Mouse (Mus musculus) ovary, postnatal 10 days (tissue): ENCODE results near the gene Dusp13.

Source experiments
- DNase-seq: peaks from one replicate; pipeline ENCODE4 v3.0.0; 2022; ENCODE audit warnings: low spot score

The Dusp13 gene

GRCm38 (mm10) chr14:21750881-21751542 is at the start of gene Dusp13:
Dusp13 (minus strand) TSS chr14:21751181.
- peak; percentile 39 for DNase-seq

DNA sequence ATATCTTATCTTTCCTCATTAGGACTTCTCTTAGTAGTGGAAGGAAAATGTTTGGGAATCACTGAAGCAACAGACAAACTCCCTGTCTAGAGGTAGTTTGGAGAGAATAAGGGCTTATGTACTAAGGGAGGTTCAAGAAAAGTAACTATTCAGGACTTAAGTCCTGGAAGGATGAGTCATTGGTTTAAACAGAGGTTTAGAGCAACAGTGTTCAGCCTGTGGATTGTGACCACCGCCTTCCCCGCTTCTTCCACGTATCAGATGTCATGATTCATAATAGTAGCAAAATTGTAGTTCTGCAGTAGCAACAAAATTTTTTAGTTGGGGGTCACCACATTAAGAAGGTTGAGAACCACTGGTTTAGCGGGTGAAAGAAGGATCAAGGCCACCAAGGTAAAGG is 49.7 kb upstream of the Dusp13 start:
- DNase-seq: no peak

DNA sequence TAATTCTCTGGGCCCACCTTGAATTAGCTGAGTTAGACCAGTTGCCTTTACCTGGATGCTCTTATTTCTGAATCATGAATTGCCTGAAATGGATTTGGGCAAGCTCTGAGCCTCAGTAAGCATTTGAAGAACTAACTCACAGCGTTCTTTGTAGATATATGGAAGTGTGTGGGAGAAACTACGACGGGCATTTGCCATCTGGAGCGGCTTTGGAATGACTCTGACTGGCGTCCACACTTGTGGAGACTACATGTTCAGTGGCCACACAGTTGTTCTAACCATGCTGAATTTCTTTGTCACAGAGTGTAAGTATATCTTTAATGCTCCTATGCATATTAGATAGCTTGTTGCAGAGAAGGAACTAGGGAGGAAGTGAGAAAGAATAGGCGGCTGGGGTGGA is 41.3 kb upstream of the Dusp13 start:
- DNase-seq: no peak

- DNase-seq: no peak
Observed at GRCm38 (mm10) chr14:21791722-21792121, 40.7 kb upstream of the Dusp13 start.

GRCm38 (mm10) chr14:21790585-21791251 is 39.7 kb upstream of the Dusp13 start:
- no peak for DNase-seq

GRCm38 (mm10) chr14:21788121-21788520 is 37.1 kb upstream of the Dusp13 start:
- DNase-seq: no peak

- no peak for DNase-seq
Observed at GRCm38 (mm10) chr14:21787374-21787773, 36.4 kb upstream of the Dusp13 start.

DNA sequence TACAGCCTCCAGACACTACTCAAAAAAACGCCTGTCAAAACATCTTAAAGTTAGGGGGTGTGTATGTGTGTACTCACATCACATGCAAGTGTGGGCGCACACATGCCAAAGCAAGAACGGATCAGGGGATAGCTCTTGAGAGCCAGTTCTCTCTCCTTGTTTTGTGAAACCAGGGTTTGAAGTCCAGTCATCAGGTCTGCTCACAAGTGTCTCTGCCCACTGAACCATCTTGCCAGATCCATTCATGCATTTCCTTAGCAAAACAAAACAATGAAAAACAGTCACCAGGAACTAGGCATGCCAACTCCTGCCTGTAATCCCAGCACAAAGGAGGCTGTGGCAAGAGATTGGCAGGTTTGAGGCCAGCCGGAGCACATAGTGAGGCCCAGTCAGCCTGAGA is 35.5 kb upstream of the Dusp13 start:
- no peak for DNase-seq

DNA sequence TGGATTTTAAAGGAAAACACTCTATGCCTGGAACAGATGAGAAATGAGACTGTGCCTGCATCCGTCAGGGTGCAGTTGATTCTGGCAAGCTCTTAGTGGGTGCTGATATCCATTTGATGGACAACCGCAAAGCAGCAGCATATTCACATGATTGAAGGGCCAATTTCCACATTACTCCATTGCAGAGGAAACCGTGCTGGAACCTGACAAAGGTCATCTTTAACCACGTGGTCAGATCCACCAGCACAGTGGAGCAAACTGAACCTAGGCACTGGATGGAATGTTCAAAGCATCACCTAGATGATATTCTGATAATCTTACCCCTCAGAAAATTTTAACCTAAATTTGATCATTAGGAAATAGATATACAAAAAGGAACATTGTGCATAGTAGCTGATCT is 25.2 kb upstream of the Dusp13 start:
- DNase-seq: no peak

GRCm38 (mm10) chr14:21773946-21774345 is 23.0 kb upstream of the Dusp13 start:
- no peak for DNase-seq

DNA sequence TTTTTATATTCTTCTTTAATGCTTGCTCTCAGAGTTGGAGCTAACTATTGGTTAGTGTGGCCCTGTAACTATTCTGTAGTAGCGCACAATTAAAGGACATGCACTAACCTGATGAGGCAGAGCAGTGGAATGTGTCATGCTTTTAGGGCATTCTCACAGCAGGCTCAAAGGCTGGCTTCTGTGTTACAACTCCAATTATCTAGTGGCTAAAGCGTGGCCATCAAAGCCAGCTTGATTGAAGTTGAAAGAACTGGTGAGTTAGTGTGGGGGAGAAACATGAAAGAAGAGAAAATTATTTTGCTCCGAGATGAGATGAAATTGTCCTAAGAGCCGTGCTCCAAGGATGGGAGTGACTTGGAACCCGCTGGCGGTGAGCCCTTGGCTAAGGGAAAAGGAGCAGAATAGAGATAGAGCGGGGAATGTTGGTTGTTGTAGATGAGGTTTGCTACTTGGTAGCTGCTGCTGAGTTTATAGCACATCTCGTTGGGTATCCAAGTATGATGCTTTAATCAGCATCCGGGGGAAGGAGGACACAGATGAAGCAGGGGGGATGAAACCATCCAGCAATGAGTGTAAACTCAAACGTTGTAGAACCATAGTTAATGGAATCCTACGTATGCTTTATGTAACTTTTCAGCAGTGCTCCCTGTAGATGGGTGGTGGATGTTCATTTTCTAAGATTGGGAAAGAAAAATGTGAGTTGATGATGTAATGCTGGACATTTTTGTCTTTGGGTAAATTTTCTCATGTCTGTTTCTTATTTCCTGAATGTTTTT is 21.7 kb upstream of the Dusp13 start:
- DNase-seq: no peak

DNA sequence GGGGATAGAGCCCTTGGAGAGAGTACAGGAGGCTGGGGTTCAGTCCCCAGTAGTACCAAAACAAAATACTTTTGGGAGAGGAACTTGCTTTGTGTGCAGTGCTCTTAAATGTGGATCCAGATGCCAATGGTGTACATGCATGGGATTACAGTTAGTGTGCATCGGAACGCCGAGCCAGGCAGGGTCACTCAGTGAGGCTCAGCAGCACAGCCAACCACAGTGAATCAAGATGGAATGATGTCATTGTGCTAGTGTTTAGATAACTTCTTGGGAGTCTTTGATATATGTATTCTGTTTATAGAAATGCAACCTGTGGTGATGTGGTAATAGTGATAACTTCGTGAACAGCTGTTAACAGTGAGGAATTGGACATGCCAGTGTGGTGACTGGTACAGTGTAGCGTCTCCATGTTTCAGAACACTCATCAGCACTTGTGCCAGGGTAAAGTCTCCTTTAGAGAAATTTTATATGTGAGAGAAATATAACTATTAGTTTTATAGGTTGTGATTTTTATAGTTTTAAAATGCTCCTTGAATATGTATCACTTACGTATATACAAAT is 15.5 kb upstream of the Dusp13 start:
- DNase-seq: no peak

DNA sequence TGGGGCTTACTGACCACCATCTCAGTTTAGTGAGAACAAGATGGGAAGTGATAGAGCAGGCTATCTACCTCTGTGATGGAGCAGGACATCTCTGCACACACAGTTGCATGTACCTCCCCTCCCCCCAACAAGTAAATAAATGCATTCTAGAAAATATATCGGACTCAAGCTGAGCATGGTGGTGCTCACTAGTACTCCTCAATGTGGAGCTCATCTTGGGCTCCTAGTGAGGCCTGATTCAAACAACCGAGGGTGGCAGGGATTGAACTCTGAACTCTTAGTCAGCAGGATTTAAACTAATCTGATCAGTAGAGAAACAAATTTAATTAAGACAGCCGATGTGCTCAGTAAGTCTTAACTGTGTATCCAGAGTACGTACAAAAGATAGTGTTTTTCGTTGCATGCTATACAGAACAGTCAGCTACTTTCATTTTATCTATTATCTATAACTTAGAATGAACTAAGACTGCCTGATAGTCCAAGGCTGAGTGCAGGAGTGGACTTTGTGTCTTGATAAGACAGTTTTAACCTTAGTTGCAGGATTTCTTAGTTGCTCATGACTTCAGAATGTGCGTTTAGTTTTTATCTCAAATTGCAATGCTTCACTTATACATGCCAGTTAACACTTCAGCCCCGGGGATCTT is 14.9 kb upstream of the Dusp13 start:
- no peak for DNase-seq

DNA sequence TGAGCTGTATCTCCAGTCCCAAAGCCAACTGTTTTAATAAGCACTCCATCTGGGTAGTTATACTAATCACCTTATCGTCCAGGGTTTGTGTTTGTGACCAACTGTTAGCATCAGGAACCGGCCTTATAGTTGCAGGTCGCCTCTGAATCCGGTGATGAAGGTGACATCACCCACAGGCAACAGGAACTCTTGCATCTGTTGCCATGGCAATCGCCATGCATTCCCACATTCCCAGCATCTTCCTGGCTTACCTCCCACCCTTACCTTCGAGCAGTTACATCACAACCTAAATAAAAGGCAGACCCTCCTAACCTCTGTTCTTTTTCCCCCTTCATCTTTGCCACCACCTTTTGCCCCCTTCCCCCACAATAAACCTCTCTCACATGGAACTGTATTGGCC is 13.7 kb upstream of the Dusp13 start:
- DNase-seq: no peak

- DNase-seq: no peak
Observed at GRCm38 (mm10) chr14:21763736-21764135, 12.8 kb upstream of the Dusp13 start.

DNA sequence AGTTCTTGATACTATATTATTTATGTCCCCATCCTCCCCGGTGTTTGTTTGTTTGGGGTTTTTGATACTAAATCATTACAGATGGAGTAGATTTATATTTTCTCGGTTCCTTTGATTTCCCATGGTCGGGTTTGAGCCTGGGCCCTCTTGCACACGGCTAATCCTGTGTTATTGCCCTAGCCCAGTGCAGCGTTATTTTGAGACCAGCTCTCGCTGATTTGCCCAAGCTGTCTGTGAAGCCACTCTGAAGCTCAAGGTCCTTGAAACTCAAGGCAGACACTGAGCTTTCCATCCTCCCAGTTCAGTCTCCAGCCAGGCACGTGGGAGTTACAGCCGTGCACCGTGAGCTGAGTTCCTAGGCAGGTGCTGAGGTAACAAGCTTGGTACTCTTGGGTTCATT is 10.6 kb upstream of the Dusp13 start:
- no peak for DNase-seq

DNA sequence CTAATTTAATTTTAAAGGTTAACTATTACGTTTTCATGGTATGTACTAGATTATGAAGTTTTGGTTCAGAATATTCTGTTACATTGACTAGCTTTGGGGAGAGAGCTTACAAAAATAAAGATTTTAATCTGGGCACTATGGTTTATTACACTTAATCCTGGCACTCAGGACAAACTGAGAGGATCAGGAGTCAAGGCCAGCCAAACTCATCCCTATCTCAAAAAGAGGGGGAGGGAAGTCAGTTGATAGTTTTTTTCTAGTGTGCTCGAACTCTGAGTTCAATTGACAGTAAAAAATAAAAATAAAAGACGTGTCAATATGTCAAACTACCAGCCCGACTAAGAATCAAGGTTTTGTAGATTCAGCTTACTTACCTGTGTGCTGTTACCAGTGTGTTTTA is 2.4 kb upstream of the Dusp13 start:
- DNase-seq: no peak

DNA sequence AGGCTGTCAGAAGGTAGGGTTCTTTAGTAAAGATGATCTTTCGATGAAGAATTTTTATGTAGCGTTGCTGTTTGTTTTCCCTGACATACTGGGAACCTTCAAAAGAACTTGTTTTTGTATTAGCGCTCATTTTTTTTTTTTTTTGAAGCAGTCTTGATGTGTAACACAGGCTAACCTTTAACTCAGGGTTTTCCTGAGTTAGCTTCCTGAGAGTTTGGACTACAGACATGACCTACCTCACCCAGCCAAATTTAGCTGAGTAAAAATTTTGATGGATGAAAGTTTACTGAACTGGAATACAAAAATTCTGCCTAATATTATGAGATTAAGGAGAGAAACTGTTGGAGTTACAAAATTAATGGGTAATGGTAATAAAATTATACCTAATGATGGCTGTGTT is 1.4 kb upstream of the Dusp13 start:
- no peak for DNase-seq

- peak; percentile 68 for DNase-seq
Observed at GRCm38 (mm10) chr14:21750008-21750880, 737 bp downstream of the Dusp13 start, which contains the start of gene Samd8. Samd8 (plus strand) TSS chr14:21750531.

- DNase-seq: no peak
Observed at GRCm38 (mm10) chr14:21748142-21748870, 2.7 kb downstream of the Dusp13 start.
